Mouse (Mus musculus) adrenal gland, adult (tissue): ENCODE measurements at regions not wholly inside any gene's neighbourhood (a gene's known extent, or its start where the extent isn't known, plus 50 kb on each side); places are given as distances from the start of the nearest gene placed in this dataset.

Source experiments
- DNase-seq, 2 experiments: peaks; one replicate each; pipeline ENCODE4 v3.0.0; 2022 to 2023; ENCODE audit warnings: low spot score in 1 of 2; ENCODE audit not compliant: inconsistent age in 2 of 2

DNA sequence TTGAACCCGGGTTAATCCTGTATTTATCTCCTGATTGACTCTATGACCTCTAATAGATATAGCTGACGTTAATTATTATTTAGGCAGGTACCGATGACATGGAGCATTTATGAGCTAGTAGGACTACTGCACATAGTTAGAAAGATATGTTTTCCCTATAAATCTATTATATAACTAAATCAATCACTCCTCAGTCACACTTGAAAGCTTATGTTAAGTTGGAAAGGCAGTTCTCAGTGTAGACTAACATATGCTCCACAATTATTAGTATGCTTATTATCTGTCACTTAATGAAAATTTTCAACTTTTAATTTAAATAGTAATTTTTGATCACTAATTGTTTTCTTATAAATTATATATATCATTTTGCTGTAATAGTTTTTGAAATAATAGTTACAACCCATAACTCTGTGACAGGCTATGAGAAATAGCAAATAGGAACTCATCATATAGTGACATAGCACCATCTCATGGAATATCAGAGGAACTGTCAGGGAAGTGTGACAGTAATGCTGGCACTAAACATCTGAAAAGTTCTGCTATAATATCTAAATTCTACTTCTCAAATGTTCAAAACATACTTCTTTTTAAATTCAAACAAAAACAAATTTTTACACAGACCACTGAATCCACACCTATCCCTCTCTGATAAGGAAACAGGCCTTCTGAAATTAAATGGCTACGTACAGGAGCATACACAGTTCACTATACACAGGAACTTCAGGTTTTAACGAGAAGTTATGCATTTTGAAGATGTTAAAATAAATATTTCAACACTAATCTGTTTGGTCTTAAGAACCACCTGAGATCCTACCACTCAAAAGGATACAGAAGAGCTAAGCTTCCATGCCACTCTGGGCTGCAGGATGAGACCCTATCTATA, 75.3 kb upstream of the Map2 start:
- no peak for DNase-seq

DNA sequence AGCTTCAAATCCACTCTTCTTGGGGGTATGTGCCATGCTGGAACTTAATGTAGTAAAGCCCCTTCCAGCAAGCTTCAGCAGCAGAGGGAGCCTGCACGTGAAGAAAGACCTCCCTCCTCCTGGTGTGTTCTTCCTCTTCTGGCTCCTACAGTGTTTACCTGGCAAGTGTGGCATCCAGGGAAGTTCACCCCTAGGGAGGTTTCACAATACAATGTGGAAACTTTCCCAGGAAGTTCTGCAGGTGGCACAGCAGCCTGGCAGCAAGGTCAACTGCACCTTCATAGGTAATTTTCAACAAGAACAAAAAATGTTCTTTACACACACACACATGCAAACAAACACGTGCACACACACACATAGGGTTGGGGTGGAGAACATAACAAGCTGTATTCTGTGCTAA, 73.7 kb upstream of the Map2 start:
- DNase-seq: no peak

DNA sequence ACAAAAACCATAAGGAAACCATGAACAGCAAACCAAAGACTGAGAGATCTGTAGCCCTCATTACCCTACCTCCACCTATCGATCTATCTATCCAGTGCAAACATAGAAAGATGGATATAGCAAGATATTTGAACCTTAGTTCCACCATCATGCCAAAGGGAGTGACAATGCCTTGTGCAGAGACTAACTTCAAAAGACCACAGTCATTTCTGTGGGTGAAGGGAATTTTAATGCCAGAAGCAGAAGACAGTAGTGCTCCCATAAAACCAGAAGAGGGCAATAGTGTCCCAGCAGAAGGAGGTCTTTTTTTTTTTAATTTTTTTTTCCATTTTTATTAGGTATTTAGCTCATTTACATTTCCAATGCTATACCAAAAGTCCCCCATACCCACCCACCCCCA, 70.6 kb upstream of the Map2 start:
- peak in 1 of 2 experiments; percentile 45 for DNase-seq

DNA sequence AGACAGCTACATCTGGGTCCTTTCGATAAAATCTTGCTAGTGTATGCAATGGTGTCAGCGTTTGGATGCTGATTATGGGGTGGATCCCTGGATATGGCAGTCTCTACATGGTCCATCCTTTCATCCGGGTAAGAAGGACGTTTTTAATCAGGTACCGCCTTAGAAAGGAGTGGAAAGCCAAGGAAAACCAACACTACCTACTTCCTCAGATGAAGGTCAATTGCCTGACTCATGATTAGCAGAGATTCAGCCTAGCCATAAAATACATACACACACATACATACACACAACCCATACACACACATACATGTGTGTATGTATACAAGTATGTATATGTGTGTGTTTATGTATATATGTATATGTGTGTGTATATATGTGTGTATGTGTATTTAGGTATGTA, 69.9 kb upstream of the Map2 start:
- no peak for DNase-seq

DNA sequence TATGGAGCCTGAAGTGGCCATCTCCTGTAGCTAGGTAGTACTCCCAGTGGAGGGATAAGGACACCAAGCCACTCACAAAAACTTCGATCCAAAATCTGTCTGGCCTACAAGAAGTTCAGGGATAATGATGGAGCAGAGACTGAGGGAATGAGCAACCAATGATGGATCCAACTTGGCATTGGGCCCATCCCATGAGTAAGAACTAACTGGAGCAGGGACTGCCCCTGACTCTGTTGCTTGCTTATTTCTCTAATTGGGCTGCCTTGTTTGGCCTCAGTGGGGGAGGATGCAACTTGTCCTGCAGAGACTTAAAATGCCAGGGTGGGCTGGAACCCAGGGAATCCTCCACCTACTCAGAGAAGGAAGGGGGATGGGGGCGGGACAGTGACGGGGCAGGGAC, 67.0 kb upstream of the Map2 start:
- peak; percentile 67 to 89 for DNase-seq

DNA sequence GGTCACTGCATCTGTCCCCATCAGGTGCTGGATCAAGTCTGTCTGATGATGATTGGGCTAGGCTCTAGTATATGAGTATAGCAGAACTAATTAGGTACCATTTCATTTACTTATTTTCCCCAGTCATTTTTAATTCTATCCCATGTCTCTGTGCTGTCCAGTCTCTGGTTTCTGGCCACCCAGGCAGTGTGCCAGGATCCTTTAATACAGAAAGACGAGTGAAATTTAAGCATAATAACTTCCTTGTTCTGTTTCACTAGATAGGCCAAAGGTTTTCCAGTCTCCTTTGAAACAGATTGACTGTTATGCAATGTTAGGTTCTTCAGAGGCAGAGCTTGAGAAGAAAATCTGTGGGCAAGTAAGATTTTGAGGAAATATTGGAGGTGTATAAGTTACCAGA, 61.2 kb upstream of the Map2 start:
- DNase-seq: no peak

DNA sequence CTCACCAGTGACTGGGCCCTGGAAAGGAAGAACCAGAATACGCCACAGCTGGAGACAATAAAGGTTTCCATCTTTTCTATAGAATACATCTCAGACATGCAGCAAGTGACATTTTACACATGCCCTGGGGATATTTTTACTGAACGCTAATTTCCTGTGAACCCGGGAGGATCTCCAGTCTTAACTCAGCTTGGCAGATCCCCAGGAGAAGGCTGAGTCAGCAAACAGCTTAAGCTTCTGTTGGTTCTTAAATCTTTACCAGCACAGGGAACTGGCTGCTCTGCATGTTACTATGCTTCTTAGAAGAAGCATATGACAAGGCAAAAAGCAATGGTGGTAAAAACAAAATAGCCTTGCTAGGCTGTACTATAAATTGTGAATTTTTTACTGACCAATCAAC, 59.7 kb upstream of the Map2 start:
- peak; percentile 8 to 34 for DNase-seq
